Mouse (Mus musculus): ENCODE measurements around the gene Ctdsp2. TPM values are rescaled to one million over a fixed set of nuclear protein-coding genes. Genes with fewer than 3 reads are reported as not detected.

The Ctdsp2 gene
- polyA plus RNA-seq, 1 experiment from 2014 or later: 22.9 TPM

GRCm38 (mm10) chr10:126985127-126985526 lies 6.6 kb downstream of the Ctdsp2 start:
- Histone ChIP-seq H3K4me2 (ENCODE audit: low read length) (no peak overlapping the region), H3K4me3 (replicated peaks; ENCODE audit: low read length) (no peak overlapping the region), H3K9me3 (ENCODE audit: control insufficient read depth, low read length) (no peaks in the 10 kb centered on the region), H3K4me1 (replicated peaks; ENCODE audit: control insufficient read depth, insufficient read depth, low read length) (peaks cover 76% of the 10 kb centered on the region), H3K27ac (ENCODE audit: low read length) (peak overlapping the region; percentile 62; the same call in 1 of the 2 replicates), H3K9ac (replicated peaks; ENCODE audit: low read depth, low read length) (no peak overlapping the region), H3K36me3 (ENCODE audit: control insufficient read depth, insufficient read depth) (no peaks in the 10 kb centered on the region), H3K27me3 (replicated peaks; ENCODE audit: control insufficient read depth, insufficient read depth, low read length) (no peaks in the 10 kb centered on the region)
- 70% methylated on average over 4 of the region's 4 CpGs for WGBS
- ATAC-seq: no peak

GRCm38 (mm10) chr10:126985579-126985978 lies 7.1 kb downstream of the Ctdsp2 start:
- Histone ChIP-seq H3K4me3 (replicated peaks; ENCODE audit: low read length) (no peak overlapping the region), H3K36me3 (ENCODE audit: control insufficient read depth, insufficient read depth) (no peaks in the 10 kb centered on the region), H3K9ac (replicated peaks; ENCODE audit: low read depth, low read length) (no peak overlapping the region), H3K27ac (ENCODE audit: low read length) (no peak overlapping the region), H3K27me3 (replicated peaks; ENCODE audit: control insufficient read depth, insufficient read depth, low read length) (no peaks in the 10 kb centered on the region), H3K4me1 (replicated peaks; ENCODE audit: control insufficient read depth, insufficient read depth, low read length) (peaks cover 79% of the 10 kb centered on the region), H3K4me2 (ENCODE audit: low read length) (no peak overlapping the region), H3K9me3 (ENCODE audit: control insufficient read depth, low read length) (no peaks in the 10 kb centered on the region)
- no peak for ATAC-seq
- whole genome bisulfite sequencing: 91% methylated on average over 9 of the region's 9 CpGs

GRCm38 (mm10) chr10:126986541-126986961 lies 8.0 kb downstream of the Ctdsp2 start:
- ATAC-seq: peak; percentile 43

GRCm38 (mm10) chr10:126987183-126988118 lies 8.9 kb downstream of the Ctdsp2 start:
- Histone ChIP-seq H3K27ac (ENCODE audit: low read length) (peak overlapping the region; percentile 64), H3K4me3 (replicated peaks; ENCODE audit: low read length) (no peak overlapping the region), H3K27me3 (replicated peaks; ENCODE audit: control insufficient read depth, insufficient read depth, low read length) (no peaks in the 10 kb centered on the region), H3K9ac (replicated peaks; ENCODE audit: low read depth, low read length) (no peak overlapping the region), H3K9me3 (ENCODE audit: control insufficient read depth, low read length) (no peaks in the 10 kb centered on the region), H3K4me1 (replicated peaks; ENCODE audit: control insufficient read depth, insufficient read depth, low read length) (peaks cover 62% of the 10 kb centered on the region), H3K4me2 (ENCODE audit: low read length) (no peak overlapping the region), H3K36me3 (ENCODE audit: control insufficient read depth, insufficient read depth) (peaks cover under 1% of the 10 kb centered on the region; the same call in 1 of the 2 replicates)
- ATAC-seq: no peak
- WGBS: 56% methylated on average over 8 of the region's 8 CpGs

More at GRCm38 (mm10) chr10:126986541-126986961, 8.0 kb downstream of the Ctdsp2 start:
- Histone ChIP-seq H3K9ac (replicated peaks; ENCODE audit: low read depth, low read length) (no peak overlapping the region), H3K27me3 (replicated peaks; ENCODE audit: control insufficient read depth, insufficient read depth, low read length) (no peaks in the 10 kb centered on the region), H3K4me1 (replicated peaks; ENCODE audit: control insufficient read depth, insufficient read depth, low read length) (peaks cover 71% of the 10 kb centered on the region), H3K9me3 (ENCODE audit: control insufficient read depth, low read length) (no peaks in the 10 kb centered on the region), H3K36me3 (ENCODE audit: control insufficient read depth, insufficient read depth) (no peaks in the 10 kb centered on the region), H3K27ac (ENCODE audit: low read length) (peak overlapping the region; percentile 64), H3K4me3 (replicated peaks; ENCODE audit: low read length) (no peak overlapping the region), H3K4me2 (ENCODE audit: low read length) (no peak overlapping the region)
- 42% methylated on average over 4 of the region's 4 CpGs for WGBS

GRCm38 (mm10) chr10:126988513-126989165 lies 10.1 kb downstream of the Ctdsp2 start:
- no peak overlapping the region for H3K9ac ChIP-seq (replicated peaks; ENCODE audit: low read depth, low read length)
- 72% methylated on average over 5 of the region's 5 CpGs for WGBS
- H3K4me3 ChIP-seq (replicated peaks; ENCODE audit: low read length): no peak overlapping the region
- H3K4me1 ChIP-seq (replicated peaks; ENCODE audit: control insufficient read depth, insufficient read depth, low read length): peaks cover 50% of the 10 kb centered on the region
- no peaks in the 10 kb centered on the region for H3K9me3 ChIP-seq (ENCODE audit: control insufficient read depth, low read length)
- no peak overlapping the region for H3K27ac ChIP-seq (ENCODE audit: low read length)
- H3K36me3 ChIP-seq (ENCODE audit: control insufficient read depth, insufficient read depth): peaks cover 11% of the 10 kb centered on the region
- no peak for ATAC-seq
- no peaks in the 10 kb centered on the region for H3K27me3 ChIP-seq (replicated peaks; ENCODE audit: control insufficient read depth, insufficient read depth, low read length)
- no peak overlapping the region for H3K4me2 ChIP-seq (ENCODE audit: low read length)

- Histone ChIP-seq H3K4me3 (replicated peaks; ENCODE audit: low read length) (no peak overlapping the region), H3K27me3 (replicated peaks; ENCODE audit: control insufficient read depth, insufficient read depth, low read length) (no peaks in the 10 kb centered on the region), H3K9ac (replicated peaks; ENCODE audit: low read depth, low read length) (no peak overlapping the region), H3K27ac (ENCODE audit: low read length) (no peak overlapping the region), H3K36me3 (ENCODE audit: control insufficient read depth, insufficient read depth) (peaks cover 20% of the 10 kb centered on the region), H3K9me3 (ENCODE audit: control insufficient read depth, low read length) (no peaks in the 10 kb centered on the region), H3K4me2 (ENCODE audit: low read length) (no peak overlapping the region), H3K4me1 (replicated peaks; ENCODE audit: control insufficient read depth, insufficient read depth, low read length) (peaks cover 33% of the 10 kb centered on the region)
- whole genome bisulfite sequencing: 59% methylated on average over 7 of the region's 7 CpGs
- peak; percentile 79 for ATAC-seq
Measured at GRCm38 (mm10) chr10:126990313-126991056, 12.0 kb downstream of the Ctdsp2 start.

GRCm38 (mm10) chr10:126991676-126992075 lies 13.2 kb downstream of the Ctdsp2 start:
- Histone ChIP-seq H3K27ac (ENCODE audit: low read length) (no peak overlapping the region), H3K9ac (replicated peaks; ENCODE audit: low read depth, low read length) (no peak overlapping the region), H3K36me3 (ENCODE audit: control insufficient read depth, insufficient read depth) (peaks cover 22% of the 10 kb centered on the region), H3K27me3 (replicated peaks; ENCODE audit: control insufficient read depth, insufficient read depth, low read length) (no peaks in the 10 kb centered on the region), H3K9me3 (ENCODE audit: control insufficient read depth, low read length) (no peaks in the 10 kb centered on the region), H3K4me1 (replicated peaks; ENCODE audit: control insufficient read depth, insufficient read depth, low read length) (peaks cover 22% of the 10 kb centered on the region), H3K4me2 (ENCODE audit: low read length) (no peak overlapping the region), H3K4me3 (replicated peaks; ENCODE audit: low read length) (no peak overlapping the region)
- 72% methylated on average over 3 of the region's 3 CpGs for WGBS
- no peak for ATAC-seq

- no peak for ATAC-seq
- WGBS: 94% methylated on average over 3 of the region's 3 CpGs
- Histone ChIP-seq H3K36me3 (ENCODE audit: control insufficient read depth, insufficient read depth) (peaks cover 28% of the 10 kb centered on the region), H3K27me3 (replicated peaks; ENCODE audit: control insufficient read depth, insufficient read depth, low read length) (no peaks in the 10 kb centered on the region), H3K4me1 (replicated peaks; ENCODE audit: control insufficient read depth, insufficient read depth, low read length) (peaks cover 9% of the 10 kb centered on the region), H3K27ac (ENCODE audit: low read length) (no peak overlapping the region), H3K9ac (replicated peaks; ENCODE audit: low read depth, low read length) (no peak overlapping the region), H3K9me3 (ENCODE audit: control insufficient read depth, low read length) (no peaks in the 10 kb centered on the region), H3K4me3 (replicated peaks; ENCODE audit: low read length) (no peak overlapping the region), H3K4me2 (ENCODE audit: low read length) (no peak overlapping the region)
Measured at GRCm38 (mm10) chr10:126993621-126994020, 15.1 kb downstream of the Ctdsp2 start.
